Mouse (Mus musculus) ES-CJ7 (cell line): Measurements from ENCODE around the gene Fpr2.
A peak's percentile ranks its signal among the peaks of the same experiment; 100 is the strongest.
"Not testable (repeated sequence)": the region's sequence is repeated elsewhere in the genome, so short reads cannot be mapped to it uniquely, and the experiment has no call there.

Experiments
- DNase-seq: peaks from one replicate; pipeline ENCODE4 v3.0.0; 2011; ENCODE audit warnings: low read depth, low spot score

Gene Fpr2

DNA sequence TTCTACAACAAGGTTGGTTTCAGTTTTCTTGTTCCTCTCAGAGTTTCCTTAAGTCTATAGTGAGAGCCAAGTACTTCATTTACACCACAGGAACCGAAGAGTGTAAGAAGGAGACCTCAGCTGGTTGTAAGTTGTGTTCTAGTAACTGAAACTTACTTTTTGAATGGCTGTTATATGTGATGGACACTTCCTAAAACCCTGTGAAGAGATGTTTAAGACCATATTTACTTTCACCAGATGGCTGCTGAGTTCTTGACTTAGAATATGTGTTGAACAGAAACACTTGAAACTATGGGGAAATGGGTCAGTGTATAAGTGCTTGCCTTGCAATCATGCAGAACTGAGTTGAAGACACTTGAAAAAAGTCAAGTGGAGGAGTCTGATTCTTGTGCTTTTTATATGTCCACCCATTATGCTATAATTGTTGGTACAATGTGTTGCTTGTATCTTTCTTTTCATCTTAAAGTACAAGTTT, at the start of gene Fpr2, which contains the start of gene Fpr3:
TSS of gene Fpr2 (plus strand) at position 51 of the 475 bp plus-strand sequence.
TSS of gene Fpr3 (plus strand) at position 79 of the 475 bp plus-strand sequence.
- DNase-seq = no peak

DNA sequence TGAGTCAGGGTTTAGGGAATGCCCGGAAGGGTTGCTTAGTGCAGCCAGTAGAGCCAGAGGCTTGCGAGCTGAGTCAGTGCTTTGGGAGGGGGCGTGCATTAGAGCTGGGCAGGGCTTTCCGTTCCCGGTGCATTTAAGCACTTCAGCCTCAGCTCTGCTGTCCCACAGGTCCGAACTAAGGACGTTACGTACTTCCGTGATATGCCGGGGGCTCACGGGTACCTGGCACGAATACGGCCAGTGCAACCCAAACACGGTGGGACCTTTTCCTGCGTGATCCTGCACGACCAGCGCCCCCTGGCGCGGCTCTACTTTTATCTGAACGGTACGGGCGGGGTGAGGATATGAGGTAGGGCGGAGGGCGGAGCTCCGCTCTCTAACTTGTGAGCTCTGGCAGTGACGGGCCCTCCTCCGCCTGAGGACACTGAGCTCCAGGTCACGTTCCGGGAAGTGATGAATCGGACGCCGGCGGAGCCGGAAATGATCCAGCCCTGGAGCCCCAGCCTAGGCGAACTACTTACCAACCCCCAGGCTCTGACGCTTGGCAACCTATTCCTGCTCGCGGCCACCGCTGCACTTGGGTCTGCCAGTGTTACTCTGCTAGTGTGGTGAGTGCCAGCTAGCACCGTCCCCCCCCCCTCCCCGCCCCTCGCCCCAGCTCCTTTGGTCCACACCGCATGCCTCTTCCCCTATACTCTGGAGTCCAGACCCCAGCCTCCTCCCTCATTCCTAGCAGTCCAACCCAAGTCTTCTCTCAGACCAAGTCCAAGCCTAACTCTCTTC, 49.5 kb upstream of the Fpr2 start:
- peak; percentile 96 for DNase-seq

DNA sequence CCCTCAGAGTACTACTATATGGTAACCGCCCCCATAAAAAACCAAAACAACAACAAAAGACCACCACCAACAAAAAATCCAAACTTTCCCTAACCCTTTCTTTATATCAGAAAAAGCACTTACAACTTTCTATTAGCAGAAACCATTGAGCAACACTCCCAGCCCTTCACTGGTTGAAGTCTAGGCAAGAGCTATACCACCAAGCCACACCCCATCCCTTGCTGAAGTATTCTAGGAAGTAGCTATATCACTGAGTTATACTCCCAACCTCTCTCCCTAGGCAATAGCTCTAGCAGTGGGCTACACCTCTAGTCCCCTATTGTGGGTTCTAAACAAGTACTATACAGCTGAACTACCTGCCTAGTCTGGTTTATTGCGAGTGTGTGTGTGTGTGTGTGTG, 48.3 kb upstream of the Fpr2 start:
- DNase-seq = no peak

DNA sequence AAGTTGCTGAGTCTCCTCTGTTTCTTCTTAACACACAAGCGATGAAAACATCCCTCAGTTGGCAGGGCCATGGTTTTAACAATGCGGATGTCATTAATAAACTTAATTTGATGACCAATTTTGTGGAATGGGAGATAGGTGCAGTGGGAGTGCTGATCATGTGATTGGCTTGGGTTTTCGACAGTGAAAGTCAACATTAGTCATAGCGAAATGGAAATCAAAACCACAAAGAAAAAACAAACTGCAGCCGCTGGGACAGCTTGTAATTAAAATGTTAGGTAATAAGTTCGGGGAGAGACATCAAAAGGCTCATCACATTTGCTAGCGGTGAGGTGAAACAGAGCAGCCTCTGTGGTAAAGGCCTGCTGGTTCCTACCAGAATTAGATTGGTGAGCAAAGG, 46.8 kb upstream of the Fpr2 start:
- DNase-seq = no peak

DNA sequence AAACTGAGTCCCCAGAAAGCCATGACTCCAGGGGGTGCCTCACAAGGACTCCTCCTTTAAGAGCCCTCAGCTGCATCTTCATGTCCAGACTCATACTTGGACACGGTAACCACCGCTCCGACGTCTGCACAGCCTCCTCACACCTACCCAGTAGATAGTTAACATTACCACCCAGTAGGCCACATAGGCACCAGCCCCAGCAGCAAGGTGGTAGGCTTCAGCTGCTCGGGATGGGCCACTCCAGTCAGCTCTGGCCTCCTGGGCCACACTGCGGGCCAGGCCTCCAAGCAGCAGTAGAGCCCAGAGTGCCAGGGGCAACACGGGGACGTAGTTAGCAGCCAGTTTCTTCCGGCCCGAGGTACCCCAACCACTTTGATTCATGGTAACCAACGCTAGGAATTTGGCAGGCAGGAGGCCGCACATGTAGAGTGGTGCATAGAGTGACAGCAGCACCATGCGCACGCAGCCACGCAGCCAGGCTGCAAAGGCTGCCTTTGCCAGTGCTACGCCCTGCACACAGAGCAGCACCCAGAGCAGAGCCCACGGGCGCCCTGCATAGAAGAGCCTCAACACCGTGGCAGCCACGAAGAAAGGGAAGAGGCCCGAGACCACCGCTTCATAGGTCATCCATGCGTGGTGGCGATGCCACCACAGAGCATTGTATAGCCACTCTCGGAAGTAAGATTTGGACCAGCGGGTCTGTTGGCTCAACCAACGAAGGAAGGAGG, 43.9 kb upstream of the Fpr2 start:
- DNase-seq = no peak

DNA sequence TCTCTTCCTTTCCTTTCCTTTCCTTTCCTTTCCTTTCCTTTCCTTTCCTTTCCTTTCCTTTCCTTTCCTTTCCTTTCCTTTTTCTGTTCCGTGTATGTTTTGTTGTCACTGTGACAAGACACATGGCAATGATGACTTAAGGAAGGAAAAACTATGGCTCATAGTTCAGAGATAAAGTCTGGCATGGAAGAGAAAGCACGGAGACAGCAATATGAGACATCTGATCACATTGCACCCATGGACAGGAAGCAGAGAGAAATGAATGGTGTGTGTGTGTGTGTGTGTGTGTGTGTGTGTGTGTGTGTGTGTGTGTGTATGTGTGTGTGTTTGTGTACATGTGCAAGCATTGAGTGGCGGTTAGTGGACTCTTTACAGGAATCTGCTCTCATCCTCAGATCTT, 43.0 kb upstream of the Fpr2 start:
- DNase-seq = not testable (repeated sequence)

DNA sequence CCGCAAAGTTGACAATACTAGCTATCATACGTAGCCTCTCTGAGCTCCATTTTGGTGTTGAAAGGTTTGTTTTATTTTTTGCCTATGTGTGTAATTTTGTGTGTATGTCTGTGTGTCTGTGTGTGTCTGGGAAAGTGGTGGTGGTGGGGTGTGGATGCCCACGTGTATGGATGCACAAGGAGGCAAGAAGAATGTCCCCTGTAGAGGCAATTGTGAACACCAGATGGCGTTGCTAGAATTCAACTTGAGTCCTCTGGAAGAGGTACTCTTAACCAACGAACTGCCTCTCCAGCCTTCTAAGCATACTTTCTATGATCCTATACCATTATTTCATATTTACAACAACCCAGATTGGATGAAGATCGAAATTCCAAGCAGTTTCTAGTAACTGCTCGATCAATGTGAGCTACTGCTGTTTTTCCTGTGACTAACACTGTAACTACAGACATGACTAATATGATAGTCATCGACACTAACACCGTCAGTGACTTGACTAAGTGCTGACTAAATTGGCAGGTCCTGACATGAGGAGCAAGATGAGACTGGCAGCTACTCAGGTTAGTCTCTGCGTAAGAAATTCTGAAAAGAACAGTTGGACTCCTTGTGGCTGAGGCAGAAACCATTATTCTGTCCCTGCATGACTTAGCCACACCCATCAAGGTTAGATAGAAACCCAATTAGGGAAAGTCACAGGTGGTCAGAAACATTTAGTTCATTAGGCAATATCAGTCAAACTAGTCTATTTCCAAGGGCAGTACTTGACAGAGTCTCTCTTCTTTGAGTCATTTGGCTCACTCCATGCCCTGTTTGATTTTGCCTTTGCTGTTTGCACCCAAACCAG, 42.2 kb upstream of the Fpr2 start:
- DNase-seq = peak; percentile 44

DNA sequence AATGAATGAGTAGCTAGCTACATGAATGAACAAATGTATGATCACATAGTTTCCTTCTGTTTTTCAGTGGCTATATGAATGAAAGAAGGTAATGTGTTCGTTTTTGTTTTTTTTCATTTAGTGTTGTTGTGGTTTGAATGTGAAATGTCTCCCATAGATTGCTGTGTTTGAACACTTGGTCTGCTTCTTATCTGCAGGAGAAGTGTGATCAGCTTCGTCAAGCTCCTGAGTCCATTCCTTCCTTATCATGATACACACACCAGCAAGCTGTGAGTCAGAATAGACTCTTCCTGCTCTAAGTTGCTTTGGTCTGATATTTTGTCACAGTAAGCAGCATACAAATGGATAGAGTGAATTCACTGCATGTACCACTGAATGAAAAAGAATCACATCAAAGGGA, 38.6 kb upstream of the Fpr2 start:
- DNase-seq = no peak

DNA sequence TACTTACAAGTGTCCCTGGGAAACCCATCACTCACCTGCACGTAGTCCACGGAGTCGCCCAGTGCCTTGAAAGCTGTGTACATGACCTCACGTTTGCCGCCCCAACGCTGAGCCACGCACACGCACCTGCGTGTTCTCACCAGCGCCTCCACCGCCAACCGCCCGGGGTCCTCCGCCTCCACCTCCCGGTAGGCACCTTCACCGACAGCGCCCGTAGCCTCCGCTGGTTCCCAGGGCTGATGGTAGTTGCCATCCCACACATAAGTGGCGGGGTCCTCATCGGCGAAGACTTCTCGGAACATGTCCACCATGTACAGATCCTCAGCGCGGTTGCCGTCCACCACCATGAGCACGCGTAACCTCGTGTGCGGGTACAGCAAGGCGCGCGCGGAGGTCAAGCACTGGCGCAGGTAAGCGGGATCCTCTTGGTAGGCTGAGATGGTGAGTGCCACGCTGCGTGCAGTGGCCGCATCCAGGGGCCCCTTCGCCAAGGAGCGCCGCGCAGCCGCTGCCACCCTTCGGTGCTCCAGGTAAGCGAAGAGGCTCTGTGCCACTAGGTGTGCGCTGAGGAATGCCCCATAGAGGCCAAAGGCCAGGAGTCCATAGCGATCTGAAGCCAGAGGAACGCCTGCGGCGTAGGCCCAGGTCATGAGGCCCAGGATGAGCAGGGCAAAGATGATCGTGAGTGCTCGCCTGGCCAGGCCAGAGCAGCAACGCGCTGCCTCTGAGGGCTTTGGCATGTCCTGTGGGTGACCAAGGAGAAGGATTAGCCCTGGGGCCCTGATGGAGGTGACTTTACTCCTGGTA, 37.5 kb upstream of the Fpr2 start:
- DNase-seq = peak; percentile 26

DNA sequence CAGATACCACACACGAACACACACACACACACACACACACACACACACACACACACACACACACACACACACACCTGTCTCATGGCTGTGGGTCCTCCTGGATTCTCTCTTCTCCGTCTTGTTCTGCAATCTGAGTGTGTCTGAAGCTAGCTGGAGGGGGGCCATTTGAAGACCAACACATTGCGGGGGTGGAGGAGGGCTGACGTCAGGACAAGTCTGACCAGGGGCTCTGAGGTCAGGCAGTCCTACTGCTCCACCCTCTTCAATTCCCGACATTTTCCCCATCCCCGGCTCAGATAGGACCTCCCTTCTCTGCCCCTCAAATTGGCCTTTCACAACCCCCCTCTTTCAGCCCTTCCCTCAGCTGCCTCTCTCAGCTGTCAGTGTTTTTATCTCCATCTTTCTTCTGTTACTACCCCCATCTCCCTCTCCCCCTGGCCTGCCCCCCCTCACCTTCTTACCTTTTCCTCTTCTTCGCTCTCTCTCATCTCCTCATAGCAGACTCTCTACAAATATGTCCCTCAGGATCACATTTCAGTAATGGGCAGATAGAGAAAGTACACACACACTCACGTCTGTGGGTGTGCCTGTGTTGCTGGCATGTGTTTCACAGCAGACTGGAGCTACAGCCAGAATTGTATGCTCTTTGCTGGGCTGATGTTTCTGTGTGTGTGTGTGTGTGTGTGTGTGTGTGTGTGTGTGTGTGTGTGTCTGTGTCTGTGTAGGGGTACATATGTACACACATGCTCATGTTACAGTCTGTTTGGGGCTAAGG, 32.4 kb upstream of the Fpr2 start, which contains the start of gene Has1:
TSS of gene Has1 (minus strand) at position 142 of the 775 bp plus-strand sequence.
- no peak for DNase-seq

DNA sequence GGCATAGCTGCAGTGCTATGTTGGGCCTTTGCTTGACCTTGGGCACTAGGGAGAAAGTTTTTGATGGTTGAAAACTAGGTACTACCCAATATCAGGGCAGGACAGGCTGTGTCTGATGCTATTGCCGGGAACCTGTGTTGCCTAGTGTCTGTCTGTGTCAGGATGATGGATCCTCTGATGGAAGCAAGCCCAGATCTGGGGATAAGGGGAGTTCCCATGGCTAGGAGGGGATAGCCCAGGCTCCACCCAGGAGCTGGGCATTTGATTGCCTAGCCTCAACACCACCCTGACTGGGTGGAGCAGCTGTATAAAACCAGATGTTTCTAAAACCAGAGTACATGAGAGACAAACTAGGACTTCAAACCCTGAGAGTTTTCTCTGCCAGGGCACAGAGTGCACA, 31.0 kb upstream of the Fpr2 start:
- no peak for DNase-seq

DNA sequence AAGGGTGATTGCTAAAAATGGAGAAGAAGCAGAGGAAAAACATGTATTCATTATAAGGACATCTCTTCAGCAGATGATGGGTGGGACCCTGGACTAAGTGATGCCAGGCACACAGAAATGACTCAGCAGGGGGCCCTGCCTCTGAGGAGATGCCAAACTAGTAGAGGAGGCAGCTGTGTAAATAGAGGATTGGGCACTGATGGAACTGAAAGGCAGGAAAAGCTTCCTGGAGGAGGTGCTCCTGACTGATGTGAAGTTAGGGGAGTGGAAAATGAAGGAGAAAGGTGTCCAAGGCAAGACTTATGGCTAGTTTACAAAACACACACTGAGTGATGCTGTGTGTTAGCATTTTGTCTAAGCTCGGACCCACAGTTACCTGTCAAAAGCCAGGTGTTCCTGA, 30.2 kb upstream of the Fpr2 start:
- DNase-seq = no peak

DNA sequence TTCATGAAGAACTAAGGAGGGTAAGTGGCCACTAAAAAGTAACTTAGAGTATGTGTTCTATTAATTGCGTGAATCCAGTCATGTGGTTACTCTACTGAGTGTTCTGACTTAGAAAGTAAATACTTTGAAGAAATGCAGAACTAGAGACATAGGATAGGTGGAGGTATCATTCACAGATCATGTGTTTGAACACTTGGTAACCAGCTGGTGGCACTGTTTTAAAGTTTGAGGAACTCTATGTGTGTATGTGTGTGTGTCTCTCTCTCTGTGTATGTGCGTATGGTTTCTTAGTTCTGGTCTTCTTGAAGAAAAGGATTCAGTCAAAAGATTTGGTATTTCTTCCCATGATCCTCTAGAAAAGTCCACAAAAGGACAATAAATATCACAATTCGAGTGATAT, 27.5 kb upstream of the Fpr2 start:
- DNase-seq = no peak

DNA sequence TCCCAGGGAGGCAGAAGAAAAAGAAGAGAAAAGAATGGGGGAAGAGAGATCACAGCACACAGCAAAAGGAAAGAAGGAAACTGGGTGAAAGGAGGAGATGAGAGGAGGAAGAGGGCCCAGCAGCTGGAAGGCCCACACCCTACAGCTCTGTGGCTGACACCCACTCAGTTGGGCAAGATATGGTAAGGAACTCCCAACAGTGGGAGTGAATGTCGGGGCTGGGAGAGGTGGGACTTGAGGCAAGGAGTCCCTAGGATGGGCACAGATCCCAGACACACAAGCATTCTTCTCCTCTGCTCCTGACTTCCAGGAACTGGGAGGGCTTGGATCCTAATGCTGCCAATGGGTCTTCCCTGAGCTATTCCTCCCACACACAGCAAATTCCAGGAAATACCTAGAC, 25.3 kb upstream of the Fpr2 start:
- no peak for DNase-seq

DNA sequence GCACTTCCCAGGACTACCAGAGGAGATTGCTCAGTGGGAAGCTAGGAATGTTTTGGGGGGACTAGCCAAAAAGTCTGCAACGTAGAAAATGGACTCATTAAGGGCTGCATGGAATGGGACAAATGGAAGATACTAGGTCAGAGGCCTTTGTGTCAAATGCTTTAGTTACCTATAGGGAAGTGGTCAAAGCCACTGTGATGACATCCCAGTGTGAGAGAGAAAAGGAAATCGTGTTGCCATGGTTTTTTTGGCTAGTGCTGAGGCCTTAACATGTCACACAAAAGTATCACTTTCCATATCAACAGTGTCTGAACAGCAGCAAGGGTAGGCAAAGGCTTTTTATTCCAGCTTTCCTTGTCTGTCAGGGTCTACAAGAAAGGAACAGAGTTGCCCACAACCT, 22.5 kb upstream of the Fpr2 start:
- DNase-seq = no peak

DNA sequence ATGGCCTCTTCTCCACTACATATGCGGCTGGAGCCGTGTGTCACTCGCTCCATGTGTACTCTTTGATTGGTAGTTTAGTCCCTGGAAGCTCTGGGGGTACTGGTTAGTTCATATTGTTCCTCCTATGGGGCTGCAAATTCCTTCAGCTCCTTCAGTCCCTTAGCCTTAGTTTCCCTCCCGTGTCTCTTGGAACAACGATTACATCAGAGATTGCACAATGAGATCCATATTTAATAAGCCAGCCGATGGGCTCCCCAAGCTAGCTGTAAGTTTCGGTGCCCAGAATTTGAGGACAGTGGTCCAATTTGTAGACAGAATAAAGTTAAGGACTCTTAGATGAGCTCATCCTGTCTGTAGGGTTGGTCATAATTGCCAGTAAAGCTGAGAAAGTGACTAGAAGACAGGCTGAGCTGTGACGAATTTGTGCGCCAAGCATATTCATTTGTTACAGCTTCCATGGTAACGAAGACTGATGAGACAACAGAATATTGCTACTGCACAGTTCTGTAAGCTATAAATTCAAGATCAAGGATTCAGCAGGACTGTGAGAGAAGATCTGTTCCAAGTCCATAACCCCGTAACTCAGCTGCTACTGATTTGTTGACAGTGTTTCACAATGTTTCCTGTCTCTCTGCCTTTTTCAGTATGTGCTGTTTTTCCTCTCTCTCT, 20.7 kb upstream of the Fpr2 start:
- DNase-seq = no peak

DNA sequence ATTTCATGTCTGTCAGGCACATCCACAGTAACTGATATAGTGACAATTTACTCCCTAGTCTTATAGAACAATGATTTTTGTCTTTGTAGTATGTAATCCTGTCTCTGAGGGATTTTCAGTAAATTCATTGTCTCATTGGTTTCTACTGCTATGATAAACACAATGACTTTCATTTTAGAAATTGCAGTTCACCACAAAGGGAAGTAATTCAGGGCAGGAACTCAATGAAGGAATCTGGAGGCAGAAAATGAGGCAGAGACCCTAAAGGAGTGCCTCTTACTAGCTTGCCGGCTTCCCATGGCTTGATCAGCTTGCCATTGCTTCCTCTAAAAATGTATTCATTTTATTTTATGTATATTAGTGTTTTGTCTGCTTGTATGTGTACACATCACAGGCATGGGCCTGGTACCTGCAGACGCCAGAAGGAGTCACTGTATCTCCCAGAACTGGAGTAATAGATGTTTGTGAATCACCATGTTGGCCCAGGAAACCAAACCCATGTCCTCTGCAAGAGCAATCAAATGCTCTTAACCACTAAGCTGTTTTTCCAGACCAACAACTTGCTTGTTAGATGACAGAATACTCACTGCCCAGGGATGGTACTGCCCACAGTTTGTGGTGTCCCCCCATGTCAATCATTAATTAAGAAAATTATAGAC, 16.6 kb upstream of the Fpr2 start:
- no peak for DNase-seq

DNA sequence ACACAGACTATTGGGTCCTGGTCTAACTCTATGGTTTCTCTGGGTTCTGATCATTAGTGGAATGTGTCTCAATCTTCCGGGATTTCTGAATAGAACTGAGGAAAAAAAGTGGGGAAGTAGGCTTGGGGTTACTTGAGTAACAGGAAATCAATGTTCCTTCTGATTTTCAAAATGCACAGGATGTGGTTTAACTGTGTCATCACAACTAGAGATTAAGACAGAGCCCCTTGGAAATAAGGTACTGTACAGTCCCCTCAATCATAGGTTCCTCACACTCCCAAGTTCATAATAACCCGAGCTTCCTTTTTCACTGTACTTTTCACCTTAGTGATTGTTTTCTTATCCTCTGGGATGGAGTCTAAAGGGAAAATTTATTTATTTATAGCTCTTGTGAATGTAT, 15.9 kb upstream of the Fpr2 start:
- no peak for DNase-seq

DNA sequence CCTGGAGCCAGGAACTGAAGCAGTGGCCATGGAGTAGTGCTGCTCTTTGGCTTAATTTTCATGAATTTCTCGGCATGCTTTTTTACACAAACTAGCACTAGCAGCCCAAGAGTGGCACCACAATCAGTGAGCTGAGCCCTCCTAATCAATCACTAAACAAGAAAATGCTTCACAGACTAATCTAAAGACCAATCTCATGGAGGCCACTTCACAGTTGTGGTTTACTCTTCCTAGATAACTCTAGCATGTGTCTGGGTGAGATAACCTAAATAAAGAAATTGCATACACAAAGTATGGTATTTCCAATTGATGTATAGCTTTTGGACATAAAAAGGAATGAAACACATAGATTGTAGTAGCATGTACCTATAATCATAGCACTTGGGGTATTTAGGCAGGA, 8.3 kb upstream of the Fpr2 start:
- DNase-seq = no peak
